Mouse (Mus musculus) ovary, adult 18-20 months (tissue): ENCODE results near the gene Parp8.
"Not testable (repeated sequence)": the region's sequence is repeated elsewhere in the genome, so short reads cannot be mapped to it uniquely, and the experiment has no call there.

Experiments
- DNase-seq: peaks from one replicate; pipeline ENCODE4 v3.0.0; 2022; ENCODE audit warnings: low spot score, mixed read lengths

Parp8 gene

DNA sequence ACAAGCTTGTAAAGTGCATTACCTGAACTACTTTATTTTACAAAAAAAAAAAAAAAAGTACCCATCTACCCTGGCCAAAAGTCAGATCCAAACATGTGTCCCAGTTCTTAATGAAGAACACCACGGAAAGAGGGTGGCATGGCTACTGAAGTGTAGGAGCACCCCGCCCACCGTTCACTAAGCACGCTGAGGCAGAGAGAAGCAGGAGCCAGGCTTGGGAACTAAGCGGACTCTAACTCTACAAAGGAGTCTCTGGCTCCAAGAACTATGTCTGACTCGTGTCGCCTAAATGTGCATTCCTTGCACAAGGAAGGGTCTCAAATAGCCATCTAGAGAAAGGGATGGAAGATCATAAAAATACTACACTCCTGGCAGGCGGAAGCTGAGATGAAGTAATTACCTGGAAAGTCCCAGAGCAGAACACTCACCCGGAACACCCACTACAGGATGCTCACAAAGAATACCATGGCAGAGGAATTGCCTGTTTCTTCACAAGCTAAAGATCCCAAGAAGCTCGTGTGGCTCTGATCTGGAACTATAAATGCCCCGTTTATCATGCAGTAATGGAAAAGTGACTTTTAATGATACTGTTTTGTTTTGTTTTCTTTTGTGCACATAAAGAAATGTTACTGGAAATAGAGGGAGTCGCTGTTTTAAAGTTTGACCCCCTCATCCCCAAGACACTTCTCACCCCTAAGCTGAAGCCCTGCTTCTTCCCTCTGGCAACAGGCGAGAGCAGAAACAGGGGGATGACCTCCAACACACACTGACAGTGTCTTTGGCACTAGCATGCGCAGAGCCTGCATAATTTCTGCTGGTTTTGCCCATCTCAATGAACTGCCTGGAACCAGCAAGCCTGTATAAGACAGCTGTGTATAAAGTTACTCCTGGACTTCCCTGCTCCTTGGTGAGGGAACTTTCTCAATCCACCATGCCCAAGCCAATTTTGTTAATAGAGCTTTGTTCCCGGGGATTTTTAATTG lies 62.6 kb downstream of the Parp8 start:
- no peak for DNase-seq

DNA sequence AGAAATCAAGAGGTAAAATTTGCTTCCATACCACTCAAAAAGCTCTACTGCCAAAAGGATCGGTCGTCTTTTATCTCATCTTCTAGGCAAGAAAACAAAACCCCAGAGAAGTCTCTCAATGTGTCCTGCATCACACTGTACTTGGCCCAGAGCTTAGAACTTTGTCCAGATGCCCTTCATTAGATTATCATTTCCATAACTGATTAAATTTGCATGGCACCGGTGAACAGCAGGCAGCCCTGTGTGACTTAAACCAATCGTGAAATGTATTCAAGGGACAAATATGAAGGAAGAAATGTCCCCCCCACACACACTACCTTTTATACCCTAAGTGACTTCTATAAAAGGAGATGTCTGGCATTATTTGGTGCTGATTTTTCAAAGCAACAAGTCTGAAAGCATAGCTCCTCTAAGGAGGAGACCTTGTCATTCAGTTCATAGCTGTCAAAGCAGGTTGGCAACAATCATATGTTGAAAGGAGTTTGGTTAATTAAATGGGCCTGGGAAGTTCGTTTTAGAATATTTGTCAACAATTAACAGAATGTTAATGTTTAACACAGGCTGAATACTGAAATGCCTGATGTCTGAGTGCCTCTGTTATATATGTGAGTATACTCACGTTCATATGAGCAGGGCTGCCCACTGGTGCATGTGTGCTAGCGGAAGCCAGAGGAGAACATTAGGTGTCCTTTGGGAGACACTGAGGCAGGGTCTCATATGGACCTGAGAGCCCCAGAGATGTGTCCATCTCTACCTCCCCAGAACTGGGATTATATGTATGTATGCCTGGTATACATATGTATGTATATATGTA lies 66.4 kb downstream of the Parp8 start:
- no peak for DNase-seq

DNA sequence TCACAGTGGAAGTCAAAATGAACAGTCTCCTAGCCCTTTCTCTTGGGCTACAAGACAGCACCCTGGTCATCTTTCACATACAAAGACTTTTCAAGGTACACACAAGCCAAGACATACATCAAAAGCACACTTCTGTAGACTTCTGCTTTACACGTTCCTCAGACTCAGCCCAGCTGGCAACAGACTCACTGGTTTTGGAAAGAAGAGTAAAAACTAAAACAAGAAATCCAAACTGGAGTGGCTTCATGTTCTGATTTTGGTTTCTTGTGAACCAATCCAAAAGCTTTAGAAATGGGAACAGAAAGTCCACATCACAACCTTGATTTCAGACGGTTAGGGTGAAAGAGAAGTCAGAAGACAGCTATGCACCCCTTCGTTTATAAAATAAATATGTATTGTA lies 67.8 kb downstream of the Parp8 start:
- DNase-seq, result no peak

DNA sequence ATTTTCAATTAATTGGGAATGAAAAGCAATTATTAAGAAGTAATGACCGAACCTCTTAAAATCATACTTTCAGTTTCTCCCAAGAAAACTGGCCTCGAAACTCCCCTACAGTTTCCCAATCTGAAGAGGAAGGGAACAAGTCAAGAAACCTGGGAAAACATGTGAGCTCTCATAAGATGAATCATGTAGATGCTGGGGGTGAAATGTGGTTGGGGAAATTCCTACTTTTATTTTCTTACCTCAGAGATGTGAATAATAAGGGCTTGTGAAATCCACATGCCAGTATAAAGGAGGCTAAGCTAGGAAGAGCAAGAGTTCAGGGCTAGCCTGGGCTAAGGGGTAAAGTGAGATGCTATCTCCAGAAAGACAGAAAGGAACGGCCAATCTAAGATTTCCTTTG lies 74.0 kb downstream of the Parp8 start:
- DNase-seq, result no peak

DNA sequence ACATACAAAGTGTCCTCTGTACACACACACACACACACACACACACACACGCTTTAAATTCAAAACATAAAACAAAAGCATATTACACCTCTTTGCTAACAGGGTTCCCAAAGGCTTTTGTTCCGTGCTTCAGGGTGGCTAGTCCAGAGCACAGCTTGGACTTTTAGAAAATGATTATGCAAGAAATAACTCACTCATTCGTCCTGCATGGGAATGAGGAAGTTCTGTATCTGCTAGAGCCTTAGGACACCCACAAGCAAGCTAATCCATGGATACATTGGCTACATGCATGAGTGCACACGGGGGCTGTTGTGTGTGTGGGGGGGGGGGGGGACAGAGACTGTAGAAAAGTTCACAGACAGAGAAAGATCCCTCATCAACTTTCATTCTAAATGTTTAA lies 75.8 kb downstream of the Parp8 start:
- no peak for DNase-seq

DNA sequence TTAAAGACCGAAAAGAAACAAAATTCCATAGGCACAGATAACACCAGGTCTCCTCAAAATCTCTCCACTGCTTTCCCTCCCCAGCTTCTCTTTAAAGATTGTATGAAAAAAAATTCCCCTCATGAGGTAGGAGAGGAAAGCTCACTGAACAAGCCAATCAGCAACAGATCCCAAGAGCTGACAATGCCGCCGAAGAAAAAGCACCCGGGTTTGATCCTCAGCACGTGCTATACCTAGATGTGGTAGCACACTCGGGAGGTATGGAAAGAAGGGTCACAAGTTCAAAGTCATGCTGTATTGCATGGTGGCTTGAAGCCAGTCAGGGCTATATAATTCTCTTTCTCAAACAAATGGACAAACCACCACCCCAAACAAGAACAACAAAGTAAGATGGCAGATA lies 76.3 kb downstream of the Parp8 start:
- no peak for DNase-seq

DNA sequence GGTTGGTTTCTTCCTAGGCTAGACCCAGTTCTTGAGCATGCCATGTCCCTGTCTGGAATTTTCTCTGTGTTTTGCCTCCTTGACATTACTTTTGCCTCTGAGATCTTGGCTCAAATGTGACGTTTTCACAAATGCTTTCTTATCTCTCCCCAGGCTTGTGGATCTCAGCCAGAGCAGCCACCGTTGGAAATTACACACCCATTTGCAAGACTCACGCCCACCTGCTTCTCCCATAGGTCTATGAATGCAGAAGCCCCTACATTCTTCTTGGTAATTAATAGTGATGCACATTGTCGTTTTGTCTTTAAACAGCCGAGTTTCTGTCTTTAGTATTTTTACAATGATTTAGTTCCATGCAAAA lies 77.1 kb downstream of the Parp8 start:
- DNase-seq, result no peak

DNA sequence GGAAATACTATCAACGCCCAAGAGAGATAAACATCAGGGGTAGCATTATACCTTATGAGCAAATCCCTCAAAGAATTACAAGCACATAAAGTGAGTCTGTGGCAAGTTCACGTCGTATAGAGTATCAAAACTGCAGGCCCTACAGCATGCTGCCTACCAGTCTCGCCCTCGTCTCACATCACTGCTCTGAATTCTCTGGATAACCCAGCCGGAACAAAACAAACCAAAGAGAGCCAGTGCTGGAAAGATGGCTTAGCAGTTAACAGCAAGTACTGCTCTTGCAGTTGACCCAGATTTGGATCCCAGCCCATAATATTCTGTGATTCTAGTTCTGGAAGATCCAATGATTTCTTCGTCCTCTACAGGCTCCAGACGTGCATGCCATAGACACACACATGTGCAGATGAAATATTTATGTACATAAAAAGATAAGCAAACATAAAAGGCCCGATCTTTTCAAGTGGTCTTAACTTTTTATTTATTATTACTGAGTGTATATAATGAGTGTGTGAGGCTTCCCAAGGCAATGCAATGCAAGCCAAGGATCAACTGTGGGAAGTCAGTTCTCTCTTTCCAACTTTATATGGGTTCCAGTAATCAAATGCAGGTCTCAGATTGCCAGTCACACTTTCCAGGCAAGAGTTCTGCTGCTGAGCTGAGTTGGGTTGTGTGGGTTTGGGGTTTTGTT lies 77.6 kb downstream of the Parp8 start:
- no peak for DNase-seq

DNA sequence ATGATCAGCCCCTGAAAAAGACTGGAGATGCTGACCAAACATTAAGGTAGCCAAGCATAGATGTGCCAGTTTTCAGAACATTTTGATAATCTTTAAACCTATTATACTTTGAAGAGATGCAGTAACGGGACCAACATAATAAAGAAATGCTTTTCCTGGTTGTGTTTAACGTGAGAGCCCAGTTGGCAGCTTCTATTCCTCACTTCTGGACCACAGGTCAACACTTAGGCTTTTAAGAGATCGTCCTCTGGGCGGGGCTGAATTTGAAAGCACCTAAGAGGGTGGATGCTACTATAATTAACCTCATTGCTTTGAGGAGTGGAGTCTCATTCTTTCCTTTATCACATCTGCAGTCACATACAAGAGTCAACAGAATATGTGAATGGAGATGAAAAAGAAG lies 78.8 kb downstream of the Parp8 start:
- DNase-seq, result no peak

DNA sequence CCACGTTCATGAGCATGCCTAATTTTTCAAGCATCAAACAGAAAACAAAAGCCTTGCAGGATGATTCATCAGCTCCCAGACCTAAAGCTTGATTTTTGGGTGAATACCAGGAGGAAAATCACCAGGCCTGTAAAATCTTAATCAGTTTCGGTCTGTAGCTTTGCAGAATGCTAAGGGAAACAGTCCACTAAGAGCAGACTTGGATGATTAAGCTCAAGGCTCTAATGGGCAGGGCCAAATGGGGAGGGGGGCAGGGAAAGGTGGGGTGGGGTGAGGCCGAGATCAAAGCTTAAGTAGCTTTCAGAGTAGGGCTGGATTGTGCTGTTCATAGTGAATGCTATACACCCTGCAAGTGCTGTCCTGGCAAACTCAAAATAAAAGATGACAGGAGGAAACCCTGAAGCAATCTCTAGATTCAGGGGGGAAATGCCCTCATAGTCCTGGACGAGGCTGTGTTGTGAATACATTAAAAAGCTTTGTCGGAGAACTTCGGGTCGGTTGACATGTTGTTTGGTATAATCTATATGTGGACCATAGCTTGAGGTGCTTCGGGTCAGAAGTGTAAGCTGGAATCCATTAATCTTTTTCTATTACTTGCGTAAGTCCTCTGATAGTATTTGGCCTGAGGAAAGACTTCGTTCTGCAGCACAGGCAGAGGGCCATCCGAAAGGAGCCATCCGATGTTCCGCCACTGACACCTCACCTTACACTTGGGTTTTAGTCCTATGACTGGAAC lies 83.9 kb downstream of the Parp8 start:
- DNase-seq, result no peak

DNA sequence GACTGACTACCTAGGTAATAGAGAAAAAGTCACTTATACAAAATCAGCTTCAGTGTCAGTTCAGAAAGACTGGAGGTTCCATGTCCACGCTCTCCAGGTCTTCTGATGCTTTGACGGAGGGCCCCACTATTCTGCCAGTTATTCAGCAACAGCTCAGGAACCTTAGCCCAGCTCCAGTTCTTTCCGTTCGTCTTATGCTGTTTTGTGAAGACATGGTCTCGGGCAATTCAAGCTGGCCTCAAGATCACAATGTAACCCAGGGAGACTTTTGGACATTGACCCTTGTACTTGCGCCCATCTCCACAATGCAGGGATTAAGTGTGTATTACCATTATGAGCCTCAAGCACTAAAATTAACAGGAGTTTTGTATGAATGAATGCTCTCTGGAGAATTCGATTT lies 84.6 kb downstream of the Parp8 start:
- DNase-seq, result no peak

DNA sequence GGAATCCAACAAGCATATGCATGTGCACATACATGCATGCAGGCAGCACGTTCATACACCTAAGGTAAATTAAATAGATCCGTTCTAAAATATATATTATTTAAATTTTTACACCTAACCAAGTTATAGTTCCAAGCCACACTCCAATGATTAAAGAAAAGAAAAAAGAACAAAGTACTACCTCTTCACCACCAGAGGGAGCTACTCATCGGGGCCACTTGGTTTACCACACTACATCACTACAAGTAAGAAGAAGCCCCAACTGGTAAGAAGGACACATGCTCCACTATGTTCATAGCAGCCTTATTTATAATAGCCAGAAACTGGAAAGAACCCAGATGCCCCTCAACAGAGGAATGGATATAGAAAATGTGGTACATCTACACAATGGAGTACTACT lies 88.3 kb downstream of the Parp8 start:
- not testable (repeated sequence) for DNase-seq

DNA sequence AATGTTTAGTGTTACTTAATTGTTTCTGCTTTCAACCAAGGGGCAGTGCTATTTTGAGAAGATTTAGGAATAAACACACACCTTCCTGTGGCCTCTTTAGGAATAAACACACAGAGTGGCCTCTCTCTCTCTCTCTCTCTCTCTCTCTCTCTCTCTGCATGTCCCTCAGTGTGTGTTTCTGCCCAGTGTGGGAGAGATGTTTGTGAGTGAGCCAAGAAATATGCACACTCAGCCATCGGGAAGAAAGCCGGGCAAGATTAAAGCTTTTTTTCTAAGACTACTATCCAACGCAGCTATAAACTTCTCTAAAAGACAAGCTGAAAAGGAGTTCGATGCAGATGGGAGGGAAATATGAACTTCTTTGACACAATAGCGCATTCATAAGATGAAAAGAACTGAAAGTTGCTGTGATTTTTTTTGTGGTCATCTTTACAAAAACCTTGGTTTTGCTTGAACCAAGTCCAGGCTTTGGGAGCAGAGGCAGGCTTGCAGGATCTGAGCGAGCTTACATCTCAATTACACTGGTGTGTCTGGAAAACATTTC lies 107.9 kb downstream of the Parp8 start:
- no peak for DNase-seq

DNA sequence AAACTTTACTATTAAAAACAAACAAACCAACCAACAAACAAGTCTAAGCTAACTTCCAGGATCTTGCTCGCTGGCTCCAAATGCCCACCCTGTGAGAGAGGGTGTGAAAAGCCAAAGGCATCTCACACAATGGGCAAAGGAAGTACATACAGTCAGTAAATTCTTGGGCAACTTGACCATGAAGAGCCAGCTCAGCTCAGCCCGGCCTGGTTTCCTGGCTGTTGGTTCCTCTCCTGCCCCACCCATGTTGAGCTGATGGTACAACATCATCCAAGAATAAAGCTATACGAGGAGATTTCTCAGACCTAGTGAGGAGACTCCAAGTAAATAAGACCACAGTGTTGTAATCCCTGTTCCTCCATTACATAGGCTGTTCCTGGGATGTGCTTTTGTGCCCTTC lies 117.1 kb downstream of the Parp8 start:
- no peak for DNase-seq

DNA sequence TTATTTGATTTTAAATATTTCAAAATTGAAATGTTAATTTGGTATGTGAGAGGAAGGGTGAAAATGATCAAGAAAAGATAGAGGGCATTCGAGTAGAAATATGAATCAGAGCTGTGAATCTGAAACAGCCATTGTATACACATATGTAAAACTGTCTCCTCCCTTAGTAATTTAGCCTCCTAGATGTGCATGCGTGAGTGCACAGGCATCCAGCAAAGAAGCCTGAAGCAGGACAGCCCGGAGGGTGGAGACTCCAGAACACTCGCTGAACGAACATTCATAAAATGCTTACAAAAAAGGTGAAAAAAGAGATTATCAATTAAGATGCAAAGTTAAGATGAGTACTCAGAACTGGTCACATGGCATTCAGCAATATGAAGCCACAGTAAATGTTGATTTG lies 121.9 kb downstream of the Parp8 start:
- no peak for DNase-seq

DNA sequence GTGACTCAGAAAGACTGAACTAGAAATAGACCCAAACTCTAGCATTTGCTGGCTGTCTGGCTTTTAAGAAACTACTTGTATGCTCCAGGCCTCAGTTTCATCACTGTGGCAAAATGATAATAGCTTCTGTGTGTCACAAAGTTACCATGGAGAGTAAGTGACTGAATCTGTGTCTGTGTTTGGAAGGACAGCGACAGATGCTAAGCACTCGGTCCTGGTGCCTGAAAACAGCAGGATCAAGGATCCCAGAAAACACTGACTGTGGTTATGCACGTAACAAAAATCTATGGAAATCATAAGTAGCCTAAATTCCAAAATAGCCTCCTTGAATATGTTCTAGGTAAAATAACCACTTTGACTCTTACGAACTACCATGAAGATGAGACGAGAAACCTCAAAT lies 126.9 kb downstream of the Parp8 start:
- no peak for DNase-seq

DNA sequence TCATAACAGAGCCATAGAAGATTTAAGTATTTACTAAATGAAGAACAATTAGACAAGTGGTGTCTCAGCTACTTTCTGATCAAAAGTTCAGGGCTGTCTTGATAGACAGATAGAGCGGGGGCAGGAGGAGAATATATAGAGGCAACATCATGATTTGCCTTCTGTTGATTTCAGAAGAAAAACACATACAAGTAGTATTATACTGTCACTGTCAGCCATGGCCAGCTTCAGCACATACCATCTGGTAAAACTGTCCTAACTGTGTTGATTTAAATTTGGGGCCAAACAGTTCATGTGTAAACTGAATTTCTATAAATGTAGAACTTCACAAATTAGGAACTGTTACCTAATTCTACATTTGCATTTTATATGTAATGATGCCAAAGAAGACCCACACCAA lies 127.6 kb downstream of the Parp8 start:
- DNase-seq, result no peak

DNA sequence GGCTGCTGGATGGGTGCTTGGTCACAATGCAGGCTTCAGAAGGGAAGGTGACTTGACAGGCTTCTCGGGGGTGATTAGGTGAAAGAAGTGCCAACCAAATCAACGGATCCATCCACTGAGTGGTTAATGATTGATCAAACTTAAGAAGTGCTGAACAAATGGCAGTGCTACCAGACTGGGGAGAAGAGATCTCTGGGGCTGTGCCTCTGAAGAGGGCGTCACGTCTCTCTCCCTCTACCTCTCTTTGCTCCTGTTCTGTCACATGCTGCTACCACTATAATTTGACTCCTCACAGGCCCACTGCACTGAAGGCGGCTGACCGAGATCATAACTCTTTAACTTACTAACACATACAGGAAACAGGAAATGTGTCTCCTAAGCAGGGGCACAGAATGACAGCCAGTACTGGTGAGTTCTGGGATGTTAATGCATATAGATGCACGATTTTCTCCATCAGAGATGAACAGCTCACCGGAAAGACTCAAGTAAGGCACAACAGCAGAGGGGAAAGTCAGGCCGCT lies 140.9 kb downstream of the Parp8 start:
- DNase-seq, result no peak

DNA sequence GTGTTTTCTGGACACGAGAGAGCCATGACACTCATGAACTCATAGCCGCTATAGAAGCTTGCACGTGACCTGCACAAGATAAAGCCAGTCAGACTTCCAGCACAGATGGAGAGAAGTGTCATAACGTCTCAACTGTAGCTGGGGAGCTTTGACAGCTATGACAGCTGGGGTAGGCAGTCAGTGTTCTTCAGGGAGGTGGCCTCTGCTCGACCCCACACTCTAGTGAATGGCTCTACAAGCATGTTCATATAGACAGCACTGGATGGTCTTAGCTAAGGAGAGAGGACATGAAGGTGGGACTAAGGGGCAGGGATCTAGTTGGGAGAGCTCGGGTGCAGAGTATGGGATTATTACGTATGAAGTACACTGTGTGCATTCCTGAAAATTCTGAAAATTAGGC lies 143.1 kb downstream of the Parp8 start:
- no peak for DNase-seq

DNA sequence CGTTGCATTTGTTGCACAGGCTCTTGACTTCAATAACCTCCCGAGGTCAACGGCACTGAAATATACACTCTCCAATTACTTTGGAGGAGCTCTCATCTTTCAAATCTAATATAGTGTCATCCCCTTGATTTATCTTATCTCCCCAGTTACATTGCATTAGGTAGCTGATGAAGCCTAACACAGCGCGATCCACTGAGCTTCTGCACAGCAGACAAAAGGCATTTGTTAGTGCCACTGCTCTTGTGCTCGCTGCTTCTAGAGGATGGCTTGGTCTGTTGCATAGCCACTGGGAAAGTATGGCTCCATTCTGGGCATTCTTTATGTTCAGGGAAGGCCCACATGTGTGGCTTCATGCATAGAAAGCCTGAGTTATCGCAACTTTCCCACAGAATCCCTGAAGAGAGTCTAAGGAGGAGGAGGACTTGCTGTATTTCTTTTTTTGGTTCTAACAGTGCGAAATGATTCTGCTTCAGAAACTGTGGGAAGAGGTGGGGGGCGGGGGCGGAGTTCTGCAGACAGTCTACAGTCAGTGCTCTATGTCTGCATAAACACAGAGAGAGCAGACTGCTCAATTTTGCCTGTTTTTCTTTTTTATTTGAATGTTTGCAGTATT lies 145.7 kb downstream of the Parp8 start:
- DNase-seq, result no peak

DNA sequence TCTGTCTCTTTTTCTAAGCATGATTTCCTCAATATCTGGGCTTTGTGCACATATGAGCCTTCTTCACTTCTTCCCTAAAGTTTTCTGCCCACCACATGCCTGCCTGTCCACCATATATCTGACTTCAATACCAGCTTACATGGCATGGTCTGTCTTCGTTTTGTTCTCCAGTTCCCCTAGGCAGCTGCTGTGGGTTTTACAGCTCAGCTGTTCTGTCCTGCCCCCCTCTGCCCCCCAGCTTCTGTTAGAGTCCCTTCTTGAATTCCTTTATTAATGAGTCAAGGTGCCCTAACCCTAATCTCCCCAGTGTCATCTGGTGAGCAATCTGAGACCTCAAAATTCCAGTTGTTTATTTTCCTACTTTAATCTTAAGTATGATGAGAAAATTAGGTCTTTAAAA lies 155.1 kb downstream of the Parp8 start:
- DNase-seq, result no peak
